Mouse (Mus musculus) thymus, adult 2 months (tissue): ENCODE data around the gene Ube2l3.

ENCODE experiments used
- CTCF ChIP-seq: fragments of 200-500 bp; IDR thresholded peaks from 2 replicates; pipeline ENCODE4 v1.5.1; 2012; ENCODE audit warnings: mild to moderate bottlenecking, control low read depth, low read length, moderate library complexity, borderline replicate concordance; ENCODE audit not compliant: control insufficient read depth, poor library complexity, insufficient read depth; ENCODE audit errors: extremely low read depth
- POLR2A ChIP-seq: fragments of 200-500 bp; IDR thresholded peaks from 2 replicates; pipeline ENCODE4 v1.6.1; 2012; ENCODE audit warnings: mild to moderate bottlenecking, low read length, control low read depth, moderate library complexity; ENCODE audit not compliant: control insufficient read depth, poor library complexity, insufficient read depth; ENCODE audit errors: extremely low read depth

DNA sequence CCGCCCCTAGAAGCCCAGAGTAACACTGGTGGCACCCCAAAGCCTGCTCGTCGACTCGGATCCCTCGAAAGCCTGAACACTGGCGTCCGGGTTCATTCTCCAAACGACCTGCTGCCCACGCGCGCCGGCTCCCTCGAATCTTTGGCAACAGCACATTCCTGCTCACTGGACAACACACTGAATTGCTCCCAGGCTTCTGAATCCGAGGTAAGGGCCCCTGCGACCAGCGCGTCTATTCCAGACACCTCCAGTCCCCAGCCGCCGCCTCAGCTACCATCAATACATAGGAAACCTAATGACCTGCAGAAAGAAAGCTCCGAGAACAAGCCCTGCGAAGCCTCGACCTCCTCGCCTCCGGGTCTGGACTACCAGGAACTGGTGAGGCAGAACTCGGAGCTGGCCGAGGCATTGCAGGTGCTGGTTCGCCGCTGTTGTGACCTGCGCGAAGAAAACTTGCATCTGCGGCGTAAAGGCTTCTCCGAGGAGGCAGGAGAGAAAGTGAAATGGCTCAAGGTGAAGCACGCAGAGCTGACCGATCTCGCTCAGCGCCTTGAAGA, 7.0 kb upstream of the Ube2l3 start:
- no peak for TF ChIP-seq POLR2A
- TF ChIP-seq CTCF = no peak
